Mouse (Mus musculus) erythroid progenitor cell, adult 5-6 weeks (primary cell): ENCODE measurements around the gene Il27. TPM values are rescaled to one million over a fixed set of nuclear protein-coding genes. Genes with fewer than 3 reads are reported as not detected.

Experiments
- ATAC-seq: replicated peaks from 2 replicates; pipeline ENCODE4 v1.8.0; 2016; ENCODE audit warnings: moderate number of reproducible peaks, mild to moderate bottlenecking, moderate TSS enrichment, inconsistent platforms; ENCODE audit not compliant: poor library complexity, low FRiP score, severe bottlenecking
- total RNA-seq, 2 experiments: library from RNA; stranded (forward) in 1 of 2; stranded (reverse) in 1 of 2; fragments of 150-400 nt in 1 of 2; fragments of 186-747, 209-891 nt in 1 of 2; gene quantifications; 2 replicates each; pipeline versions ENCODE4 v1.2.3 to v1.2.4; 2015 to 2017; ENCODE audit warnings: low replicate concordance in 2 of 2

Gene Il27
- total RNA-seq, 2 experiments from 2014 or later = 1.3 TPM; not detected in 1

DNA sequence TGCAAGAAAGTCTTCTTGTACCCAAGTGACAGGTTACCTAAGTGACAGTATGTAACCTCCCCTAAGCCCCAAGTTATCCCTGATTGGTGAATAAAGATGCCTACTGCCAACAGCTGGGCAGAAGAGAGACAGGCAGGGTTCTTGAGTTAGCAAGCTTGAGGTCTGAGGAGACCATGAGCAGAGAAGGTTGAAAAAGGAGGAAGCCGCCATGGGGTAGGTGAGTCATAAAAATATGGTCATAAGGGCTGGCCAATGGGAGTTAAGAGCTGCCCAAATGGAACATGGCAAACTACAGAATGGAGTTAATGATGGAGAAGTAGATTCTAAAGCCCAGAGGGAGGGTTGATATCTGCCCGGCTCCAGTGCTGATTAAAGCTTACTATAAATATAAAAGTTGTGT lies 49.1 kb downstream of the Il27 start:
- ATAC-seq = no peak

DNA sequence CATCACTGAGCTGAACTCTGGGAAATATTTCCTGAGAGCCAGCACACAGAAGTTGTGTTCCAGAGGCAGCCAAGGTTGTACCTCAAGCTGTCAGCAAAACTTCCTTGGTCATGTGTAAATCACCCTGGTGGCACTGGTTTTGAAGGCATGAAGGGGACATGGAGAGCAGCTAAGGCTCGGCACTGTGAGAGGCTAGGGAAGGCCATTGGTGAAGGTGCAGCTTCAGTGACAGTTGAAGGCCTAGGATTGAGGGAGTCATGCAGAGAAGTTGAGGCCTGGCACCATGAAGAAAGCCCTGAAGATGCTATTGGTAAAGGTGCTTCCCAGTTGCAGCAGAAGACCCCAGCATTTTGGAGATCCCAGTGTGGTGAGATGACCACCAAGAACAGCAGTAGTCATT lies 53.1 kb downstream of the Il27 start:
- ATAC-seq = no peak

Other genes with a start within 250 kb of the Il27 start
- gene Lat, start 225.4 kb downstream of the Il27 start, total RNA-seq (2015; ENCODE audit: low replicate concordance) = 13.4 and 22.7 TPM in 2 replicates
- 1.7 and 3.5 TPM in 2 replicates for gene Lat, start 225.4 kb downstream of the Il27 start, total RNA-seq (2017; ENCODE audit: low replicate concordance)
- 7.6 and 8.0 TPM in 2 replicates for gene Spns1, start 217.5 kb downstream of the Il27 start, total RNA-seq (2015; ENCODE audit: low replicate concordance)
- gene Spns1, start 217.5 kb downstream of the Il27 start, total RNA-seq (2017; ENCODE audit: low replicate concordance) = 3.1 and 5.8 TPM in 2 replicates
- 7.6 and 10.1 TPM in 2 replicates for gene Nfatc2ip, start 198.2 kb downstream of the Il27 start, total RNA-seq (2015; ENCODE audit: low replicate concordance)
- gene Nfatc2ip, start 198.2 kb downstream of the Il27 start, total RNA-seq (2017; ENCODE audit: low replicate concordance) = 21.7 and 22.7 TPM in 2 replicates
- gene Cd19, start 180.1 kb downstream of the Il27 start, total RNA-seq (2015; ENCODE audit: low replicate concordance) = 18.4 and 35.2 TPM in 2 replicates
- gene Cd19, start 180.1 kb downstream of the Il27 start, total RNA-seq (2017; ENCODE audit: low replicate concordance) = 11.2 and 18.8 TPM in 2 replicates
- gene Rabep2, start 166.2 kb downstream of the Il27 start, total RNA-seq (2015; ENCODE audit: low replicate concordance) = 4.3 and 8.0 TPM in 2 replicates
- 1.4 and 7.2 TPM in 2 replicates for gene Rabep2, start 166.2 kb downstream of the Il27 start, total RNA-seq (2017; ENCODE audit: low replicate concordance)
- 2.2 TPM in 1 of 2 replicates, not detected in the other for gene Atp2a1, start 131.8 kb downstream of the Il27 start, total RNA-seq (2015; ENCODE audit: low replicate concordance)
- gene Atp2a1, start 131.8 kb downstream of the Il27 start, total RNA-seq (2017; ENCODE audit: low replicate concordance) = not detected in 2 replicates
- gene Sh2b1, start 119.5 kb downstream of the Il27 start, total RNA-seq (2015; ENCODE audit: low replicate concordance) = 4.7 and 12.6 TPM in 2 replicates
- gene Sh2b1, start 119.5 kb downstream of the Il27 start, total RNA-seq (2017; ENCODE audit: low replicate concordance) = 4.1 and 4.6 TPM in 2 replicates
- gene Tufm, start 107.6 kb downstream of the Il27 start, total RNA-seq (2015; ENCODE audit: low replicate concordance) = 23.8 and 28.1 TPM in 2 replicates
- 10.7 and 11.6 TPM in 2 replicates for gene Tufm, start 107.6 kb downstream of the Il27 start, total RNA-seq (2017; ENCODE audit: low replicate concordance)
- gene Atxn2l, start 91.5 kb downstream of the Il27 start, total RNA-seq (2015; ENCODE audit: low replicate concordance) = 94.7 and 95.1 TPM in 2 replicates
- gene Atxn2l, start 91.5 kb downstream of the Il27 start, total RNA-seq (2017; ENCODE audit: low replicate concordance) = 71.8 and 75.6 TPM in 2 replicates
- 42.3 and 63.8 TPM in 2 replicates for gene Eif3c, start 28.5 kb downstream of the Il27 start, total RNA-seq (2015; ENCODE audit: low replicate concordance)
- gene Eif3c, start 28.5 kb downstream of the Il27 start, total RNA-seq (2017; ENCODE audit: low replicate concordance) = 77.8 and 113 TPM in 2 replicates
- 5.9 and 12.3 TPM in 2 replicates for gene Apobr, start 10.0 kb downstream of the Il27 start, total RNA-seq (2015; ENCODE audit: low replicate concordance)
- 3.2 and 6.1 TPM in 2 replicates for gene Apobr, start 10.0 kb downstream of the Il27 start, total RNA-seq (2017; ENCODE audit: low replicate concordance)
- 2.9 and 17.2 TPM in 2 replicates for gene Cln3, start 9.1 kb downstream of the Il27 start, total RNA-seq (2015; ENCODE audit: low replicate concordance)
- gene Cln3, start 9.1 kb downstream of the Il27 start, total RNA-seq (2017; ENCODE audit: low replicate concordance) = 1.9 and 3.9 TPM in 2 replicates
- 2.5 TPM in 1 of 2 replicates, not detected in the other for gene Nupr1, start 35.9 kb upstream of the Il27 start, total RNA-seq (2015; ENCODE audit: low replicate concordance)
- gene Nupr1, start 35.9 kb upstream of the Il27 start, total RNA-seq (2017; ENCODE audit: low replicate concordance) = 1.2 and 15.8 TPM in 2 replicates
- 36.8 and 54.1 TPM in 2 replicates for gene Sgf29, start 54.4 kb upstream of the Il27 start, total RNA-seq (2015; ENCODE audit: low replicate concordance)
- gene Sgf29, start 54.4 kb upstream of the Il27 start, total RNA-seq (2017; ENCODE audit: low replicate concordance) = 0.83 and 10.9 TPM in 2 replicates
- gene Sult1a1, start 81.5 kb upstream of the Il27 start, total RNA-seq (2015; ENCODE audit: low replicate concordance) = 4.0 TPM in 1 of 2 replicates, not detected in the other
- 6.4 TPM in 1 of 2 replicates, not detected in the other for gene Sult1a1, start 81.5 kb upstream of the Il27 start, total RNA-seq (2017; ENCODE audit: low replicate concordance)
- gene Bola2, start 100.5 kb upstream of the Il27 start, total RNA-seq (2015; ENCODE audit: low replicate concordance) = 9.2 and 21.3 TPM in 2 replicates
- gene Bola2, start 100.5 kb upstream of the Il27 start, total RNA-seq (2017; ENCODE audit: low replicate concordance) = 5.1 and 46.8 TPM in 2 replicates
- 0.84 and 1.4 TPM in 2 replicates for gene Slx1b, start 100.8 kb upstream of the Il27 start, total RNA-seq (2015; ENCODE audit: low replicate concordance)
- gene Slx1b, start 100.8 kb upstream of the Il27 start, total RNA-seq (2017; ENCODE audit: low replicate concordance) = 1.9 and 3.2 TPM in 2 replicates
- 103 and 171 TPM in 2 replicates for gene Coro1a, start 112.8 kb upstream of the Il27 start, total RNA-seq (2015; ENCODE audit: low replicate concordance)
- 101 and 106 TPM in 2 replicates for gene Coro1a, start 112.8 kb upstream of the Il27 start, total RNA-seq (2017; ENCODE audit: low replicate concordance)
- gene Mapk3, start 164.7 kb upstream of the Il27 start, total RNA-seq (2015; ENCODE audit: low replicate concordance) = 46.5 and 49.0 TPM in 2 replicates
- gene Mapk3, start 164.7 kb upstream of the Il27 start, total RNA-seq (2017; ENCODE audit: low replicate concordance) = 18.6 and 19.3 TPM in 2 replicates
- gene Gdpd3, start 171.4 kb upstream of the Il27 start, total RNA-seq (2015; ENCODE audit: low replicate concordance) = 9.2 and 11.9 TPM in 2 replicates
- gene Gdpd3, start 171.4 kb upstream of the Il27 start, total RNA-seq (2017; ENCODE audit: low replicate concordance) = 8.1 TPM in 1 of 2 replicates, not detected in the other
- gene Ypel3, start 182.0 kb upstream of the Il27 start, total RNA-seq (2015; ENCODE audit: low replicate concordance) = 182 and 256 TPM in 2 replicates
- 61.6 and 74.1 TPM in 2 replicates for gene Ypel3, start 182.0 kb upstream of the Il27 start, total RNA-seq (2017; ENCODE audit: low replicate concordance)
- gene Tbx6, start 186.5 kb upstream of the Il27 start, total RNA-seq (2015; ENCODE audit: low replicate concordance) = 2.1 and 4.3 TPM in 2 replicates
- gene Tbx6, start 186.5 kb upstream of the Il27 start, total RNA-seq (2017; ENCODE audit: low replicate concordance) = 2.6 and 2.7 TPM in 2 replicates
- gene Ppp4c, start 197.6 kb upstream of the Il27 start, total RNA-seq (2015; ENCODE audit: low replicate concordance) = 63.7 and 105 TPM in 2 replicates
- gene Ppp4c, start 197.6 kb upstream of the Il27 start, total RNA-seq (2017; ENCODE audit: low replicate concordance) = 52.8 and 67.6 TPM in 2 replicates
- gene Fam57b, start 202.7 kb upstream of the Il27 start, total RNA-seq (2015; ENCODE audit: low replicate concordance) = not detected in 2 replicates
- not detected in 2 replicates for gene Fam57b, start 202.7 kb upstream of the Il27 start, total RNA-seq (2017; ENCODE audit: low replicate concordance)
- not detected in 2 replicates for gene 4930451I11Rik, start 236.7 kb upstream of the Il27 start, total RNA-seq (2015; ENCODE audit: low replicate concordance)
- gene 4930451I11Rik, start 236.7 kb upstream of the Il27 start, total RNA-seq (2017; ENCODE audit: low replicate concordance) = not detected in 2 replicates